Comparison of ENCODE assay signal across 10 mouse cellular contexts in genomic region chr17:36111510-36111868, GRCm38 (mm10). TPM values are rescaled to one million over a fixed set of nuclear protein-coding genes. Genes with fewer than 3 reads are reported as not detected.
DNase-seq lines count a peak whose midpoint lies in the region; ATAC-seq and TF ChIP-seq lines count a peak whose summit lies in the region.
"Not testable (repeated sequence)": the region's sequence is repeated elsewhere in the genome, so short reads cannot be mapped to it uniquely, and the experiment has no call there.
"Had no signal": no experiment of that assay in that cellular context is flagged by ENCODE, and none has a peak within 500 bp of the region (broad histone marks: within the 10 kb centered on the region; RNA-seq: fewer than 3 reads in every experiment).

No protein-coding gene starts in this region.

- H3K9ac ChIP-seq in hindbrain, embryonic 14.5 days = peak overlapping the region; percentile 47
- H3K9ac ChIP-seq in lung, embryonic 15.5 days; stomach, postnatal 0 days (ENCODE audit: low read length): not testable (repeated sequence)

- peak overlapping the region; percentile 21 for H3K4me3 ChIP-seq in cortical plate, adult 2 months (ENCODE audit: insufficient read depth, low read length)
- peak overlapping the region; percentile 38 for H3K4me3 ChIP-seq in hindbrain, embryonic 14.5 days (replicated peaks; ENCODE audit: low read length)
- peak overlapping the region; percentile 57 for H3K4me3 ChIP-seq in layer of hippocampus, adult 2 months
- H3K4me3 ChIP-seq in lung, embryonic 15.5 days = peak overlapping the region; percentile 38
- H3K4me3 ChIP-seq in stomach, postnatal 0 days (ENCODE audit: low read depth, low read length) = peak overlapping the region; percentile 40

- TF ChIP-seq POLR2A in cortical plate, adult 2 months (IDR thresholded peaks at IDR 0.05; ENCODE audit: extremely low read depth, insufficient read depth, low read length) = not testable (repeated sequence)

- 2% methylated on average over 10 of the region's 10 CpGs for WGBS in hindbrain, embryonic 14.5 days
- 2% methylated on average over 10 of the region's 10 CpGs for WGBS in lung, embryonic 15.5 days
- 1% methylated on average over 10 of the region's 10 CpGs for WGBS in stomach, postnatal 0 days

- not testable (repeated sequence) for TF ChIP-seq EP300 in stomach, postnatal 0 days (optimal IDR thresholded peaks at IDR 0.05)

- not testable (repeated sequence) for H3K27ac ChIP-seq in cortical plate, adult 2 months (ENCODE audit: insufficient read depth, low read length); hindbrain, embryonic 14.5 days; layer of hippocampus, adult 2 months; lung, embryonic 15.5 days; stomach, postnatal 0 days (replicated peaks)

- H3K36me3 ChIP-seq in hindbrain, embryonic 14.5 days (replicated peaks; ENCODE audit: control insufficient read depth, insufficient read depth); lung, embryonic 15.5 days; stomach, postnatal 0 days (ENCODE audit: control insufficient read depth, insufficient read depth, low read length): not testable (repeated sequence)

- TF ChIP-seq CTCF in cortical plate, adult 2 months (IDR thresholded peaks at IDR 0.05; ENCODE audit: extremely low read depth, insufficient read depth, low read length); layer of hippocampus, adult 2 months (conservative IDR thresholded peaks at IDR 0.05); stomach, postnatal 0 days (IDR thresholded peaks at IDR 0.05; ENCODE audit: low read depth): not testable (repeated sequence)

- peak; percentile 47 for DNase-seq in Muller cell, postnatal 12 days (ENCODE audit: inconsistent ontology term)
- DNase-seq in hindbrain, embryonic 14.5 days (ENCODE audit: low spot score) = peak; percentile 36
- peak; percentile 35 to 48 for DNase-seq in layer of hippocampus, adult 2 months (ENCODE audit: low spot score in 2 of 2)
- peak; percentile 57 to 65 for DNase-seq in natural killer cell, adult 2 months (ENCODE audit: low spot score in 2 of 2)
- peak; percentile 19 for DNase-seq in stomach, postnatal 0 days (ENCODE audit: low spot score)

- peak overlapping the region; percentile 85 for H3K4me2 ChIP-seq in hindbrain, embryonic 14.5 days (replicated peaks)
- peak overlapping the region; percentile 73 for H3K4me2 ChIP-seq in lung, embryonic 15.5 days
- H3K4me2 ChIP-seq in stomach, postnatal 0 days (replicated peaks; ENCODE audit: low read depth) = peak overlapping the region; percentile 68

- H3K4me1 ChIP-seq in cortical plate, adult 2 months (ENCODE audit: control insufficient read depth, insufficient read depth, low read length); hindbrain, embryonic 14.5 days (replicated peaks; ENCODE audit: control insufficient read depth, insufficient read depth, low read length); lung, embryonic 15.5 days; stomach, postnatal 0 days (replicated peaks; ENCODE audit: control insufficient read depth, insufficient read depth): not testable (repeated sequence)

- H3K27me3 ChIP-seq in hindbrain, embryonic 14.5 days (ENCODE audit: control insufficient read depth, insufficient read depth, low read length) = peaks cover 19% of the 10 kb centered on the region
- peaks cover 19% of the 10 kb centered on the region for H3K27me3 ChIP-seq in lung, embryonic 15.5 days
- H3K27me3 ChIP-seq in stomach, postnatal 0 days (ENCODE audit: control insufficient read depth, insufficient read depth, low read length) = not testable (repeated sequence)

- peak; percentile 92 for ATAC-seq in frontal cortex, adult (ENCODE audit: low TSS enrichment)
- peak; percentile 28; the same call in 1 of the 2 replicates for ATAC-seq in hindbrain, embryonic 14.5 days (ENCODE audit: low FRiP score)
- ATAC-seq in lung, embryonic 15.5 days (ENCODE audit: borderline replicate concordance, extremely low read depth, low FRiP score, low TSS enrichment) = not testable (repeated sequence)
- peak; percentile 27; the same call in 1 of the 2 replicates for ATAC-seq in stomach, postnatal 0 days (ENCODE audit: low FRiP score, low TSS enrichment)

- H3K9me3 ChIP-seq in hindbrain, embryonic 14.5 days (ENCODE audit: control insufficient read depth, low read length); lung, embryonic 15.5 days; stomach, postnatal 0 days (ENCODE audit: control insufficient read depth, low read length): not testable (repeated sequence)

RNA-seq across cellular contexts. Expression of gene Gm19684, which starts 10.0 kb away (rescaled TPM):
- not detected in 2 replicates for polyA plus RNA-seq in cortical plate, adult 2 months (2012; rRNA removed)
- not detected in 2 replicates for polyA plus RNA-seq in hindbrain, embryonic 14.5 days (2014; fragmentation: Nextera tagmentation; extraction: Ambion mirVana)
- under 1 TPM in 1 of 2 experiments, not detected in 1; 0.29 TPM for total RNA-seq in layer of hippocampus, adult 2 months (2021)
- not detected in 2 replicates for polyA plus RNA-seq in lung, embryonic 15.5 days (2015; fragmentation: Nextera tagmentation; extraction: Ambion mirVana)
- polyA plus RNA-seq in stomach, postnatal 0 days (2015; fragmentation: Nextera tagmentation; extraction: Ambion mirVana) = not detected in 2 replicates
- total RNA-seq: layer of hippocampus, postnatal 14 days had no signal

RNA-seq across cellular contexts. Expression of gene Gm7030, which starts 17.7 kb away (rescaled TPM):
- not detected in 2 replicates for polyA plus RNA-seq in cortical plate, adult 2 months (2012; rRNA removed)
- not detected in 2 replicates for polyA plus RNA-seq in hindbrain, embryonic 14.5 days (2014; fragmentation: Nextera tagmentation; extraction: Ambion mirVana)
- total RNA-seq in layer of hippocampus, adult 2 months (2021) = not detected
- 0.19 TPM in 1 of 2 replicates, not detected in the other for polyA plus RNA-seq in lung, embryonic 15.5 days (2015; fragmentation: Nextera tagmentation; extraction: Ambion mirVana)
- polyA plus RNA-seq in stomach, postnatal 0 days (2015; fragmentation: Nextera tagmentation; extraction: Ambion mirVana) = not detected in 2 replicates
- total RNA-seq: adrenal gland, adult 2 months; layer of hippocampus, postnatal 14 days had no signal
- polyA plus RNA-seq: adrenal gland, adult 2 months had no signal

RNA-seq across cellular contexts. Expression of gene Gm11127, which starts 53.3 kb away (rescaled TPM):
- polyA plus RNA-seq in cortical plate, adult 2 months (2012; rRNA removed) = 0.23 and 0.35 TPM in 2 replicates
- 0.25 TPM in 1 of 2 replicates, not detected in the other for polyA plus RNA-seq in hindbrain, embryonic 14.5 days (2014; fragmentation: Nextera tagmentation; extraction: Ambion mirVana)
- total RNA-seq in layer of hippocampus, adult 2 months (2021) = 1 to 10 TPM; 1.6 to 1.7 TPM
- polyA plus RNA-seq in lung, embryonic 15.5 days (2015; fragmentation: Nextera tagmentation; extraction: Ambion mirVana) = not detected in 2 replicates
- polyA plus RNA-seq in stomach, postnatal 0 days (2015; fragmentation: Nextera tagmentation; extraction: Ambion mirVana) = 0.08 and 0.10 TPM in 2 replicates
- polyA plus RNA-seq: adrenal gland, adult 2 months had no signal

RNA-seq across cellular contexts. Expression of gene Gm8909, which starts 56.8 kb away (rescaled TPM):
- not detected in 2 replicates for polyA plus RNA-seq in cortical plate, adult 2 months (2012; rRNA removed)
- polyA plus RNA-seq in hindbrain, embryonic 14.5 days (2014; fragmentation: Nextera tagmentation; extraction: Ambion mirVana) = not detected in 2 replicates
- not detected for total RNA-seq in layer of hippocampus, adult 2 months (2021)
- polyA plus RNA-seq in lung, embryonic 15.5 days (2015; fragmentation: Nextera tagmentation; extraction: Ambion mirVana) = 35.2 and 39.5 TPM in 2 replicates
- polyA plus RNA-seq in stomach, postnatal 0 days (2015; fragmentation: Nextera tagmentation; extraction: Ambion mirVana) = 0.16 and 0.22 TPM in 2 replicates
- total RNA-seq: adrenal gland, adult 2 months; layer of hippocampus, postnatal 14 days had no signal
- polyA plus RNA-seq: adrenal gland, adult 2 months had no signal
